Comparison of ENCODE assay signal across 9 mouse cellular contexts in genomic region chr8:120397444-120398411, GRCm38 (mm10).
A peak's percentile ranks its signal among the peaks of the same experiment; 100 is the strongest.
DNase-seq lines count a peak whose midpoint lies in the region; ATAC-seq lines count a peak whose summit lies in the region.
"Had no signal": no experiment of that assay in that cellular context is flagged by ENCODE, and none has a peak within 500 bp of the region (broad histone marks: within the 10 kb centered on the region; RNA-seq: fewer than 3 reads in every experiment).

No protein-coding gene starts in this region.

- H3K9me3 ChIP-seq in kidney, embryonic 14.5 days (ENCODE audit: control insufficient read depth, low read length), result no peaks in the 10 kb centered on the region
- no peaks in the 10 kb centered on the region for H3K9me3 ChIP-seq in hindbrain, embryonic 15.5 days

- WGBS in kidney, embryonic 14.5 days, result 56% methylated on average over 15 of the region's 15 CpGs
- 29% methylated on average over 15 of the region's 15 CpGs for WGBS in hindbrain, embryonic 15.5 days

- no peak overlapping the region for H3K27ac ChIP-seq in kidney, embryonic 14.5 days (ENCODE audit: low read depth, low read length)
- peak overlapping the region; percentile 49 for H3K27ac ChIP-seq in hindbrain, embryonic 15.5 days (replicated peaks)

- no peak overlapping the region for H3K4me3 ChIP-seq in kidney, embryonic 14.5 days (ENCODE audit: low read length)
- no peak overlapping the region for H3K4me3 ChIP-seq in hindbrain, embryonic 15.5 days
- H3K4me3 ChIP-seq: megakaryocyte, embryonic 14.5 days had no signal

- no peak for ATAC-seq in kidney, embryonic 14.5 days (ENCODE audit: low FRiP score, low TSS enrichment)
- ATAC-seq in hindbrain, embryonic 15.5 days (ENCODE audit: low FRiP score, low read depth), result peak; percentile 25; the same call in 1 of the 2 replicates
- peak; percentile 27; the same call in 1 of the 2 replicates for ATAC-seq in megakaryocyte progenitor cell, adult 5-6 weeks (replicated peaks; ENCODE audit: poor library complexity)
- ATAC-seq in inflammation-experienced regulatory T-cells, adult 6 months, result no peak

- H3K9ac ChIP-seq in kidney, embryonic 14.5 days (ENCODE audit: low read depth, low read length), result no peak overlapping the region
- no peak overlapping the region for H3K9ac ChIP-seq in hindbrain, embryonic 15.5 days

- H3K36me3 ChIP-seq in kidney, embryonic 14.5 days (ENCODE audit: control insufficient read depth, insufficient read depth, low read length), result no peaks in the 10 kb centered on the region
- H3K36me3 ChIP-seq in hindbrain, embryonic 15.5 days, result no peaks in the 10 kb centered on the region

- peaks cover 26% of the 10 kb centered on the region; the same call in 1 of the 2 replicates for H3K4me1 ChIP-seq in kidney, embryonic 14.5 days (ENCODE audit: control insufficient read depth, insufficient read depth, low read length)
- H3K4me1 ChIP-seq in hindbrain, embryonic 15.5 days (replicated peaks), result peaks cover 53% of the 10 kb centered on the region

- no peak overlapping the region for H3K4me2 ChIP-seq in kidney, embryonic 14.5 days (replicated peaks; ENCODE audit: low read depth, low read length)
- H3K4me2 ChIP-seq in hindbrain, embryonic 15.5 days, result peak overlapping the region; percentile 20; the same call in 1 of the 2 replicates

- no peaks in the 10 kb centered on the region; the same call in 1 of the 2 replicates for H3K27me3 ChIP-seq in kidney, embryonic 14.5 days (ENCODE audit: control insufficient read depth, insufficient read depth, low read length)
- H3K27me3 ChIP-seq in hindbrain, embryonic 15.5 days, result no peaks in the 10 kb centered on the region
- H3K27me3 ChIP-seq: megakaryocyte, embryonic 14.5 days had no signal

- DNase-seq in kidney, postnatal 25 days, result peak; percentile 37 to 64
- peak; percentile 73 for DNase-seq in retina, postnatal 1 day
- DNase-seq in layer of hippocampus, adult 9-10 months (ENCODE audit: low spot score), result no peak
- no peak for DNase-seq in urinary bladder, postnatal 25 days (ENCODE audit: low spot score)

Comparison
In these comparisons a context has a peak if more than half of its experiments do, and no peak if none do; other contexts are left out.
1. DNase-seq: peak in kidney, postnatal 25 days (2 of 2) and retina, postnatal 1 day (single experiment); none in layer of hippocampus, adult 9-10 months (single experiment) and urinary bladder, postnatal 25 days (single experiment).
2. ATAC-seq: peak in hindbrain, embryonic 15.5 days (single experiment) and megakaryocyte progenitor cell, adult 5-6 weeks (single experiment); none in kidney, embryonic 14.5 days (single experiment) and inflammation-experienced regulatory T-cells, adult 6 months (single experiment).